Mouse (Mus musculus): ENCODE results near the gene Gli2. TPM values are rescaled to one million over a fixed set of nuclear protein-coding genes. Genes with fewer than 3 reads are reported as not detected.

Gli2 gene
- total and polyA plus RNA-seq, 2 experiments, result 0.10 TPM; not detected in 1

- H3K27ac ChIP-seq (replicated peaks; ENCODE audit: insufficient read depth, low read depth, low read length), result no peak overlapping the region
- H3K36me3 ChIP-seq (ENCODE audit: control insufficient read depth, insufficient read depth, low read length), result no peaks in the 10 kb centered on the region
- no peak for TF ChIP-seq CTCF (IDR thresholded peaks at IDR 0.05; ENCODE audit: low read depth, low read length)
- TF ChIP-seq POLR2A (IDR thresholded peaks at IDR 0.05; ENCODE audit: extremely low read depth, insufficient read depth, low read length), result no peak
- H3K79me2 ChIP-seq (ENCODE audit: control insufficient read depth, insufficient read depth, low read length), result no peaks in the 10 kb centered on the region
- no peaks in the 10 kb centered on the region for H3K4me1 ChIP-seq (ENCODE audit: control insufficient read depth, insufficient read depth, low read length)
- 83% methylated on average over 3 of the region's 3 CpGs for WGBS
- DNase-seq (ENCODE audit: extremely low read depth, low read depth, low spot score), result no peak
- H3K27me3 ChIP-seq (ENCODE audit: control insufficient read depth, insufficient read depth, low read length), result no peaks in the 10 kb centered on the region
- no peak overlapping the region for H3K9ac ChIP-seq (ENCODE audit: low read depth, low read length)
- H3K4me3 ChIP-seq (ENCODE audit: insufficient read depth, low read depth, low read length), result no peak overlapping the region
Observed at GRCm38 (mm10) chr1:118787486-118787885, 265.9 kb downstream of the Gli2 start.

All from liver, adult 2 months (tissue).